Mouse (Mus musculus) lung, postnatal 14 days (tissue): Measurements from ENCODE around the gene Prickle1.

ENCODE experiments used
- DNase-seq: peaks from one replicate; pipeline ENCODE4 v3.0.0; 2021

Prickle1 gene

DNA sequence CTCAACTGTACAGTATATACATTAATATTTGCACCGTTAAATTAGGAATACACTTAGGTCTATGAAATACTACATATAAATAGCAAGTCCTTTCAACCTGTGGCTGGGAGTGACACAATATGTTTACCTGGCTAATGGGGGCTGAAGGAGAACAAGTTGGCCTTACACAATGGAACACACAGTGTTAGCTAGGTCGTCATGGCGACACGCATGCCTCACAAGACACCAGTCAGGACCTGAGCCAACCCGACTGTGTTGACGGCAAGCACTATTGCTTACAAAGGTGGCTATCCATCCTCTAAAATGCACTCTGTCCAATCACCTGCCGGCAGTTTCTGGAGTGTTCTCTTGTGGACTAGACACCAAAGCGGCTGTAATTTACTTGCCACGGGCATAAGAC is 95.8 kb downstream of the Prickle1 start:
- no peak for DNase-seq

GRCm38 (mm10) chr15:93494700-93495099 is 101.0 kb downstream of the Prickle1 start:
- peak; percentile 37 for DNase-seq

- no peak for DNase-seq
These were observed 106.1 kb downstream of the Prickle1 start for GRCm38 (mm10) chr15:93489597-93489996.

GRCm38 (mm10) chr15:93486066-93486465 is 109.6 kb downstream of the Prickle1 start:
- peak; percentile 45 for DNase-seq

GRCm38 (mm10) chr15:93485252-93485651 is 110.4 kb downstream of the Prickle1 start:
- no peak for DNase-seq

GRCm38 (mm10) chr15:93484261-93484710 is 111.4 kb downstream of the Prickle1 start:
- DNase-seq, result peak; percentile 32

DNA sequence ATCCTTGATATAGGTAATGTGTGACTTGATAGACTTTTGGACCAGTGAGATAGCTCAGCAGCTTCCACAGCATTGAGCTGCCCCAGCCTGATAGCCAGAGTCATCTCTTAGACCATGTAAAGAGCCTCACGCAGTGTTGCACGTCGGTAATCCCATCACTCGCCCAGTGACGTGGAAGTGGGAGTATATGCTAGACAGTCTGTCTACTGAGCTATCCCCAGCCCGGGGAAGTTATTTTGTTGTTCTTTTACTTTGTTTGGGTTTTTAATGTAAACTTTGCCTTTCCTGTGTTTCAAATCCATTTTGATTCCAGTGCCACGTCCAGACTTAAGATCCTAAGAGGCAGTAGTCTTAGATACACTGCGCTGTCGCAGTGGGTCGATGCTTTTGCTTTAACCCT is 114.6 kb downstream of the Prickle1 start:
- DNase-seq, result peak; percentile 45

DNA sequence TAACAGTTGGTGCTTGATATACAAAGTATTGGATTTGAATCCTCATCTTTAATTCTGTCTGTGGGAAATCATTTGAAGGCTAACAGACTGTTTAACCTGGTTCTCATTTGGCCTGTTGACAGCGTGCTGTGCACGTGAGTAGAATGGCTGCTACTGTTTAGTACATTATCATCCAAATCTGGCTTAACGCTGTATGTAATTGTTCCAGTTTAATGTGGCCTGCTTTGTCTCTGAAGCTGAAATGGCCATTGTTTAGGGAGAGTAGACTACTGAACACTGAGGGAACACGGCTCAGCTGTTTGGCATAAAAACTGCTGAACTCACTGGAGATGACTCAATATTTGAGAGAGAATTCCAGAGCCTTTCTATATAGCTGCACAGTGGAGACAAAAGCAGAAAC is 116.2 kb downstream of the Prickle1 start:
- no peak for DNase-seq

GRCm38 (mm10) chr15:93478676-93479075 is 117.0 kb downstream of the Prickle1 start:
- DNase-seq, result no peak

GRCm38 (mm10) chr15:93477729-93478128 is 118.0 kb downstream of the Prickle1 start:
- DNase-seq, result no peak

DNA sequence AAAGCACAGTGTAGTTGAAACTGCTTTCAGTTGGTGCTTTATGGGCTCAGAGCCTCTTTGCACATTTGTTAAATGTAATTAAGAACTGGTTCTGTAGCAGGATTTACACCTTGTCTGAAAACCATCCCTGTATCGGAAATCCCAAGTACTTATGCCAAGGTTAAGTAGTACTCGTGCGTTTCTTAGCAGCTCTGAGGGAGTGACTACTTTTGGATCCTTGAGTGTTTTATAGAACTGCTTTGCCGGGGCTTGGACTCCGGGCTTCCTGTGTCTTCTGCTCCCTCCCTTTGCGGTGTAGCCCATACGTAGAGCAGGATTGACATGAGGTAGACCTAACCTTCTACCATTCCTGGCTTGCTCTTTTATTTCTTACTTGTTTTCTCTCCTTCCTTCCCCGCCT is 120.0 kb downstream of the Prickle1 start:
- no peak for DNase-seq

DNA sequence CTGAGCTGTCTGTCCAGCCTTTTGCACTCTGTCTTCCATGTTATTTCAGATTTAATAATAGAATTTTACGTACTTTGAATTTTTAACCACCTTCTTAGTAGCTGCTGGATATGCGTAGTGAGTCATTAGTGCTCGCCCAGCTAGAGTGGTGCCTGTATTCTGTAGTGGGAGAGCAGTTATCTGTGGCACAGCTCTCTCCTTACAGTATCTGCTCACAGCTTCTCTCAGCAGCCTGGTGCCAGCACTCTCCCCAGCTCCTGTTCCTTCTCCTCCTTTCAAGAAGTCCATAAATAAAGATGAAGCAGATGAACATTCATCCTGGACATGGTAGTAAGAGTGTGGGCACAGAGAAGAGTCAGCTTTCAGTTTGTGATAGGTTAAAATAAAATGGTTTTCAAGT is 121.4 kb downstream of the Prickle1 start:
- no peak for DNase-seq

- no peak for DNase-seq
These were observed 123.6 kb downstream of the Prickle1 start for GRCm38 (mm10) chr15:93472089-93472488.

DNA sequence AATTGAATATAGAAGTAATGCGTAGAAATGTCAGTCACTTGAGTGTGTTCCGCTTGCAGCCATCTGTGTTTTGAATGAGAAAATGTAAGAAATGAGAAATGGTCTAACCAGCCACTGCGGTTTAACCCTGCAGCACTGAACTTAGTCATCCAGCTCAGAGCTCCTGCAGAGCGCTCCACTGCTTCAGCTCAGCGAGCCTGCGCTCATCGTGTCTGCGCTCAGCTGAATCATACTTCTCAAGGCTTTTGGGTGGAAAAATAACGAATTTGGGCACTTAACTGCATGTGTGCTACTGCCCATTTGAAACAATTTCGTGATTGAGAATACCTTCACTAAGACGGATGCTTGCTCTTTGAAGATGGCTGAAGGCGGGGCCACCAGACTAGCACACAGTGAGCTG is 124.0 kb downstream of the Prickle1 start:
- DNase-seq, result no peak

GRCm38 (mm10) chr15:93461066-93461465 is 134.6 kb downstream of the Prickle1 start:
- DNase-seq, result no peak

- no peak for DNase-seq
These were observed 136.3 kb downstream of the Prickle1 start for GRCm38 (mm10) chr15:93459422-93459821.

- peak; percentile 28 for DNase-seq
These were observed 139.7 kb downstream of the Prickle1 start for GRCm38 (mm10) chr15:93456005-93456404.

DNA sequence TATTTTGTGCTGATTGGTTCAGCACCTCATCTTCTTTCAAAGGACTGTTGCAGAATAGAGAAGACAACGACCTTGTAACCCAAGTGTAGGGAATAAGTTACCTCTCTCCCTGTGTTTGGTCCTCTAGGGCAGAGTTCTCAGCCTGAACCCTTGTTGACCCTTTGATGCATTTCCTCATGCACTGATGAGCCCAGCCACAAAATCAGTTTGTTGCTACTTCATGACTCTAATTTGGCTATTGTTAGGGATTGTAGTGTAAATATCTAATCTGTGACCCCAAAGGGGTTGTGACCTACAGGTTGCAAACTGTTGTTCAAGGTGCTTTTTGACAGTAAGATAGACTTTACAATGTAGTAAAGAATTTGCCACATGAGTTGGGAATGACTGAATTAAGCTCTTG is 142.4 kb downstream of the Prickle1 start:
- no peak for DNase-seq
